Mouse (Mus musculus): ENCODE data around the gene Car12. TPM values are rescaled to one million over a fixed set of nuclear protein-coding genes. Genes with fewer than 3 reads are reported as not detected.
"Not testable (repeated sequence)": the region's sequence is repeated elsewhere in the genome, so short reads cannot be mapped to it uniquely, and the experiment has no call there.

Gene Car12
- polyA plus RNA-seq, 1 experiment from 2014 or later: 1.1 TPM

GRCm38 (mm10) chr9:66794629-66795463 lies 81.4 kb downstream of the Car12 start:
- peaks cover 8% of the 10 kb centered on the region for H3K36me3 ChIP-seq
- peak overlapping the region; percentile 66 for H3K4me2 ChIP-seq (replicated peaks)
- peaks cover 13% of the 10 kb centered on the region for H3K4me1 ChIP-seq (replicated peaks)
- H3K9ac ChIP-seq (replicated peaks): peak overlapping the region; percentile 79
- peak; percentile 80 for ATAC-seq
- no peaks in the 10 kb centered on the region for H3K27me3 ChIP-seq
- H3K4me3 ChIP-seq (replicated peaks): peak overlapping the region; percentile 61
- H3K27ac ChIP-seq: peak overlapping the region; percentile 85
- 2% methylated on average over 43 of the region's 43 CpGs for WGBS
- H3K9me3 ChIP-seq: no peaks in the 10 kb centered on the region

GRCm38 (mm10) chr9:66795464-66796324 lies 82.2 kb downstream of the Car12 start, which contains the start of gene Aph1b:
Gene Aph1b (minus strand): TSS chr9:66795490.
- Histone ChIP-seq H3K4me3 (replicated peaks) (peak within 1 kb of the TSS; percentile 61), H3K9me3 (no peaks in the 10 kb centered on the region), H3K4me2 (replicated peaks) (peak within 1 kb of the TSS; percentile 66), H3K27ac (peak within 1 kb of the TSS; percentile 85), H3K9ac (replicated peaks) (peak within 1 kb of the TSS; percentile 79), H3K4me1 (replicated peaks) (peaks cover 13% of the 10 kb centered on the region), H3K27me3 (no peaks in the 10 kb centered on the region), H3K36me3 (no peaks in the 10 kb centered on the region)
- WGBS: 0% methylated on average over 42 of the region's 42 CpGs
- ATAC-seq: peak; percentile 99

- H3K27me3 ChIP-seq: no peaks in the 10 kb centered on the region
- no peaks in the 10 kb centered on the region for H3K36me3 ChIP-seq
- peaks cover 13% of the 10 kb centered on the region for H3K4me1 ChIP-seq (replicated peaks)
- peak within 1 kb of the TSS; percentile 66 for H3K4me2 ChIP-seq (replicated peaks)
- WGBS: 75% methylated on average over 5 of the region's 5 CpGs
- H3K9me3 ChIP-seq: no peaks in the 10 kb centered on the region
- no peak for ATAC-seq
- peak within 1 kb of the TSS; percentile 79 for H3K9ac ChIP-seq (replicated peaks)
- H3K4me3 ChIP-seq (replicated peaks): peak within 1 kb of the TSS; percentile 61
- peak within 1 kb of the TSS; percentile 85 for H3K27ac ChIP-seq
Observed at GRCm38 (mm10) chr9:66796739-66797138, 83.3 kb downstream of the Car12 start, which contains the start of gene Gm10647. Gene Gm10647 (plus strand): TSS chr9:66797039.

GRCm38 (mm10) chr9:66801947-66802346 lies 88.5 kb downstream of the Car12 start:
- H3K9me3 ChIP-seq: no peaks in the 10 kb centered on the region
- ATAC-seq: no peak
- no peak overlapping the region for H3K9ac ChIP-seq (replicated peaks)
- H3K27ac ChIP-seq: no peak overlapping the region
- H3K4me3 ChIP-seq (replicated peaks): no peak overlapping the region
- no peak overlapping the region for H3K4me2 ChIP-seq (replicated peaks)
- H3K36me3 ChIP-seq: no peaks in the 10 kb centered on the region
- 59% methylated on average over 12 of the region's 12 CpGs for WGBS
- peaks cover 19% of the 10 kb centered on the region for H3K27me3 ChIP-seq
- no peaks in the 10 kb centered on the region for H3K4me1 ChIP-seq (replicated peaks)

GRCm38 (mm10) chr9:66805951-66806350 lies 92.5 kb downstream of the Car12 start:
- WGBS: 2% methylated on average over 31 of the region's 37 CpGs

GRCm38 (mm10) chr9:66813392-66813791 lies 99.9 kb downstream of the Car12 start:
- H3K27me3 ChIP-seq: no peaks in the 10 kb centered on the region
- no peaks in the 10 kb centered on the region for H3K36me3 ChIP-seq
- ATAC-seq: no peak
- no peak overlapping the region for H3K4me2 ChIP-seq (replicated peaks)
- WGBS: 6% methylated on average over 2 of the region's 2 CpGs
- no peak overlapping the region for H3K27ac ChIP-seq
- no peak overlapping the region for H3K9ac ChIP-seq (replicated peaks)
- no peaks in the 10 kb centered on the region; the same call in 1 of the 2 replicates for H3K4me1 ChIP-seq (replicated peaks)
- H3K9me3 ChIP-seq: no peaks in the 10 kb centered on the region
- no peak overlapping the region for H3K4me3 ChIP-seq (replicated peaks)

More at GRCm38 (mm10) chr9:66805951-66806350, 92.5 kb downstream of the Car12 start:
- not testable (repeated sequence) for ATAC-seq; H3K27ac ChIP-seq; H3K9me3 ChIP-seq; H3K4me1 ChIP-seq (replicated peaks); H3K36me3 ChIP-seq
- Histone ChIP-seq H3K9ac (replicated peaks) (peak overlapping the region; percentile 53; the same call in 1 of the 2 replicates), H3K4me3 (replicated peaks) (peak overlapping the region; percentile 37), H3K27me3 (peaks cover 22% of the 10 kb centered on the region), H3K4me2 (replicated peaks) (peak overlapping the region; percentile 56)

Other genes with a start within 250 kb of the Car12 start
- gene Fbxl22, start 199.1 kb upstream of the Car12 start, polyA plus RNA-seq (2015; fragmentation: Nextera tagmentation; extraction: Ambion mirVana): 1.7 and 2.2 TPM in 2 replicates
- 109 and 118 TPM in 2 replicates for gene Usp3, start 120.5 kb upstream of the Car12 start, polyA plus RNA-seq (2015; fragmentation: Nextera tagmentation; extraction: Ambion mirVana)
- 23.3 and 24.7 TPM in 2 replicates for gene Aph1b, start 81.8 kb downstream of the Car12 start, polyA plus RNA-seq (2015; fragmentation: Nextera tagmentation; extraction: Ambion mirVana)
- gene Gm10647, start 83.4 kb downstream of the Car12 start, polyA plus RNA-seq (2015; fragmentation: Nextera tagmentation; extraction: Ambion mirVana): 0.34 and 0.69 TPM in 2 replicates
- 2.1 and 2.8 TPM in 2 replicates for gene Aph1c, start 121.0 kb downstream of the Car12 start, polyA plus RNA-seq (2015; fragmentation: Nextera tagmentation; extraction: Ambion mirVana)
- 31.1 and 32.4 TPM in 2 replicates for gene Rab8b, start 206.0 kb downstream of the Car12 start, polyA plus RNA-seq (2015; fragmentation: Nextera tagmentation; extraction: Ambion mirVana)
- 340 and 349 TPM in 2 replicates for gene Rps27l, start 232.4 kb downstream of the Car12 start, polyA plus RNA-seq (2015; fragmentation: Nextera tagmentation; extraction: Ambion mirVana)